Mouse (Mus musculus) MEL-GATA-1-ER (cell line): ENCODE results near the gene Gmppa.

Experiments used
- DNase-seq: peaks from one replicate; pipeline ENCODE4 v3.0.0-alpha.2; 2012; ENCODE audit warnings: low read depth; ENCODE audit errors: extremely low read depth

Gmppa gene

DNA sequence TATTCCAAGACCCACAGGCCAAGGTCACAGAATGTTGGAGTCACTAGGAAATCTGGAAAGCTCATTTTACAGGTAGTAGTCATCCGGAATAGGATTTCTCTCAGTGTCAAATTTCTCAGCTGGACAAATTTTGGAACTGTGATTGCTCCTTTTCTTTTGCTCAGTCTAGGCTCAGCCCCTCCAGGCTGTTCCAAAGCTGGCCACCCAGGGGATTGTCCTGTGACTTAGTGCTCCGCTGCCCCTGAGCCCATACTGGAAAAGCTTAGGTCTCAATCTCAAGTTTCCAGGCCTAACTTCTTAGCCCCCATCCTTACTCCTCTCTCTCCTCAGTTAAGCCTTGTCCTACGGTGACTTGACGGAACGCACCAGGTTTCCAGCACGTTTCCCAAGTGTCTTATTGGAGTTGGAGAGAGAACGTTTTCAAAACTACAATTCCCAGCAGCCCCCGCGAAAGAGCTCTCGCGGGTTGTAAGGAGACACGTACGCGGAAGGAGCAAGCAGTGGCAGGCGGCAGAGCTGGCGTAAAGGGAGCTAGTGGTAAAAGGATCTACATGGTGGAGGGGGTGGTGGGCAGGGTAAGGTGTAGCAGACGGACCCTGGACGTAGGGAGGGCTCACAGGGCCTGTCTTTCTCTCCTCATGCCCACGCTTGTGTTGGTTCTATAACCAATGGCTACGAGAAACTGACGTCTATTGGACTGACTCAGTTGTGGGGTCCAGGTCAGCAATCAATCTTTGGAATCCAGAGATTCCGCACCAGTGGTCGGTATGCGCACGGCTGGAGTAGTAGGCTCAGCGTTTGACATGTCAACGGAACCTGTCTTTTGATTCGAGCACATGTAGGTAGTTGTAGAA, at the start of gene Gmppa:
Gene Gmppa (plus strand): TSS at position 456 of the 854 bp plus-strand sequence.
- DNase-seq: peak; percentile 81

DNA sequence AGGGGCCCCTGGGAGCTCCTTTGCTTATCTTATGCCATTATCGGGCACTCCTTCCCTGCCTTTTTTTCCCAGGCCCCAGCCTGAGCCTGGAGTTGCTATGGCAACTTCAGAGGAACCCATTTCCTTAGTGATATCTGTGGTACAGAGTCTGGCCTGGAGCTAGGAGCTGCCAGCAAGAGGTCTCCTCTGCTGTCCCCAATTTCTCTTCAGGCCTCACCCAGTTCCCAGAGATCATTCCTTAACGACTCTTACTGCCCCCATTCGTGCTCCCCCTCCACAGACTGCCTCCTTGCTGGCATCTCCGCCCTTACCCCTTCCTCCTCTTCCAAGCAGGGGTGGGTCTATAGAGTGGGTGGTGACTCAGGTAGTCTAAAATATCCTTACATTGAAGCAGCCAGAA, 49.6 kb upstream of the Gmppa start:
- DNase-seq: no peak

DNA sequence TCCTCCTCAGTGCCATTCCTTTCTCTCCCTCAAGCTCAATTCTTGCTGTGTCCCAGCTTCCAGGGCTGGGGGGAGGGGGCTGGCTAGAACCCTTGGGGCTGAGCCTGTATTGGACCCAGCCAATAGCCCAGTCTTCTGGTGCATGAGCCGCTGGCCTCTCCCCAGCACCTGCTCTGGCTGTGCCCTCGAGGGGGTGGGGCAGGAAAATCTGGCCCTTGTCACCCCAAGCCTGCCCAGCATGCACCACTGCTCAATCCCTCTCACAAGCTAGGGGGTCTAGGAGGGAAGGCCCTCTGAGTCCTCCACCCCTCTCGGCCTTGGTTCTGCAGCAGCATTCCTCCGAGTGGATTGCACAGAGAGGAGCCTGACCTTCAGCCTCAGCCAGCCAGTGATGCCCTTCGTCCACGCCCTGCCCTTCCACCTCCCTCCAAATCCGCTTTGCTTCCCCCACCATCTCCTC, 48.2 kb upstream of the Gmppa start:
- DNase-seq: no peak

DNA sequence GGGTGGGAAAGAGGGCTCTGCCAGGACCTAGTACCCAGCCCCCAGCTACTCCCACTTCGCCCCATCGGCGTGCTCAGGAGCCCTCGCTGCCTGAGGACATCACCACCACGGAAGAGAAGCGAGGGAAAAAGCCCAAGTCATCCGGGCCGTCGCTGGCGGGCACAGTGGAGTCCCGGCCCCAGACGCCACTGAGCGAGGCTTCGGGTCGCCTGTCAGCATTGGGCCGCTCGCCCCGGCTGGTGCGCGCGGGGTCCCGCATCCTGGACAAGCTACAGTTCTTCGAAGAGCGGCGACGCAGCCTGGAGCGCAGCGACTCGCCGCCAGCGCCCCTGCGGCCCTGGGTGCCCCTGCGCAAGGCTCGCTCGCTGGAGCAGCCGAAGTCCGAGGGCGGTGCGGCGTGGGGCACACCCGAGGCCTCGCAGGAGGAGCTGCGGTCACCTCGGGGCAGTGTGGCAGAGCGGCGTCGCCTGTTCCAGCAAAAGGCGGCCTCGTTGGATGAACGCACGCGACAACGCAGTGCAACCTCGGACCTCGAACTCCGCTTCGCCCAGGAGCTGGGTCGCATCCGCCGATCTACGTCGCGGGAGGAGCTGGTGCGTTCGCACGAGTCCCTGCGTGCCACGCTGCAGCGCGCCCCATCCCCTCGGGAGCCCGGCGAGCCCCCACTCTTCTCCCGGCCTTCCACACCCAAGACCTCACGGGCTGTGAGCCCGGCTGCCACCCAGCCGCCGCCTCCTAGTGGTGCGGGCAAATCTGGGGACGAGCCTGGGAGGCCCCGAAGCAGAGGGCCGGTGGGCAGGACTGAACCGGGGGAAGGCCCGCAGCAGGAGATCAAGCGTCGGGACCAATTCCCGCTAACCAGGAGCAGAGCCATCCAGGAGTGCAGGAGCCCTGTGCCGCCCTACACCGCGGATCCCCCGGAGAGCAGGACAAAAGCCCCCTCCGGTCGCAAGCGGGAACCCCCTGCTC, 47.5 kb upstream of the Gmppa start:
- DNase-seq: no peak

DNA sequence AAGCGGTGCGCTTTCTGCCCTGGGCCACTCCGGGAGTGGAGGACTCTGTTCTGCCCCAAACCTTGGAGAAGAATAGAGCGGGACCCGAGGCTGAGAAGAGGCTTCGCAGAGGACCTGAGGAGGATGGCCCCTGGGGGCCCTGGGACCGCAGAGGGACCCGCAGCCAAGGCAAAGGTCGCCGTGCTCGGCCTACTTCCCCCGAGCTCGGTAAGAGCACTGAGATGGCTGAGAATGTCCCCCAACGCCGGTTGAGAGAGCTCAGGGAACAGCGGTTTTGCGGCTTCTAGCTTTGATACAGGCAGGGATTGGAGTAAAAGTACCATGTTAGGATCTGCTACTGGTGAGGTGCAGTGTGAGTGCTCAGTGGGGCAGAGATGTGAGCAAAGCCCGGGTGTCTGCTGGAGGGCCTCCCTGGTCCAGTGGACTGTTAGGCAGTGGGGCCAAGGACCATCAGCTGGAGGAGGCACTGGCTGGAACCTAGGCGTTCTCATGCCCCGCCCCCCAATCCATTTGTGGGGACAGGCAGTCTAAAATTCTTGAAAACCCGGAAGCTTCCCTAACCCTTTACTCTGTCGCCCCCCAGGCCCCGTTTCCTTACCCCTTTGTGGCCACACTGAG, 46.7 kb upstream of the Gmppa start:
- DNase-seq: no peak

DNA sequence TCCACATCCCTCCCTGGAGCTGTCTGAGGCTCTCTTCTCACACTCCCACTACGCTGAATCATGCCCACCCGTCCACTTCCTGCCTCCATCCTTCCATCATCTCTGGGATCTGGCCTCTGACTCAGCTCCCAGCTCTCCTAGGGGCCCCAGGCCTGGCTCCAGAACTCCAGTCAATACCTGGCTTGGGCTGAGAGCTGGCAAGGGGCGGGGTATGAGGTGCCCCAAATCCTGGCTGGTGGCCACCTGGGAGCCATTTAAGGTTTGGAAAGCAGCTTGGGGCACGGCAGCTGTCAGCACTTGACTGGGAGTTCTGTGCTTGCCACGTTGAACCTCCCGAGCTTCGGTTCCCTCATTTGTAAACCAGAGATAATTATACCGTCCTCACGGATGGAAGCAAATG, 42.6 kb upstream of the Gmppa start:
- no peak for DNase-seq

DNA sequence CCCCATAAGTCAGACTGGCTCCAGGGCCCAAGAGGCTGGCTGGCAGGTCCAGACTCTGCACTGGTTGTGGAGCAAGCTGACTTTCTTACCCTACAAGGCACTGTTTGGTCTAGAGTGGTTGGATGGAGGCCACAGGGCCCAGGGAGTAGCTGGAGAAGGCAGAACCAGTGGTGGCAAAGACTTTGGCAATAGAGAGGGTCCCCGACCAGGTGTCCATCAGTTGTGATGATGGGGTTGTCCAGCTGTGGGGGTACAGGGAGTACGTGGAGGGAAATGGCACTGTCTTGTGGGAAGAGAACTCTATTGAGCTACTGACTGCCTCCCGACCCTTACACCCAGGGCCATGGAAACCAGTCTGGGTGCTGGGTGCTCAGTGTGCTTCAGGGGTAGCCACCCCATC, 41.9 kb upstream of the Gmppa start:
- no peak for DNase-seq

DNA sequence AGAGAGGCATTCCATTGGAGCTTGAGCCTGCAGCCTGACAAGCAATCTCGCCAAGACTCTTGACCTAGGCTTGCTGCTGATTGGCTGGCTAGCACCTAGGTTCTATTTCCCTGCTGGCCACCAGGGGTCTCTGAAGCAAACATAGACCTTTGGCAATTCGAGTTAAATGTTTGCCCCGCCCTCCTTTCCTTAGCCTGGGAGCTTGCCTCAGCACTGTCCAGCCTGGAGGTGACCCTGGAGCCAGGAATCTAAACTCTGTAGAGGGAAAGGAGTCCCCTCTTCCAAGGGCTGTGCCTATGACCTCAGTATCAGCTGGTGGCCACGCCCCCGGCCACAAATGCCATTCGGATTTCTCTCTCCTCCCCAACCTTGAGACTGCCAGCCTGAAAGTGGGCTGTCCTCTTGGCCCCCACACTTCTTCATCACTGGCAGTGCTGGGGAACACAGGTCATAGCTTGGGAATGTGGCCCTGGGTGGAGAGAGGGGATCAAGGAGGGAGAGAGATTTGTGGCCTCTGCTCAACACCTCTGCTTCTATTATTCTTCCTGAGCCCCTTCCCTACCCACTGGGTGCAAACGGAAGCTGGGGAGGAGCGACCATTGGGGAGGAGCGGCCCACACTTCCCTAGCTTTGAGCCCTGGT, 36.8 kb upstream of the Gmppa start:
- DNase-seq: peak; percentile 49

DNA sequence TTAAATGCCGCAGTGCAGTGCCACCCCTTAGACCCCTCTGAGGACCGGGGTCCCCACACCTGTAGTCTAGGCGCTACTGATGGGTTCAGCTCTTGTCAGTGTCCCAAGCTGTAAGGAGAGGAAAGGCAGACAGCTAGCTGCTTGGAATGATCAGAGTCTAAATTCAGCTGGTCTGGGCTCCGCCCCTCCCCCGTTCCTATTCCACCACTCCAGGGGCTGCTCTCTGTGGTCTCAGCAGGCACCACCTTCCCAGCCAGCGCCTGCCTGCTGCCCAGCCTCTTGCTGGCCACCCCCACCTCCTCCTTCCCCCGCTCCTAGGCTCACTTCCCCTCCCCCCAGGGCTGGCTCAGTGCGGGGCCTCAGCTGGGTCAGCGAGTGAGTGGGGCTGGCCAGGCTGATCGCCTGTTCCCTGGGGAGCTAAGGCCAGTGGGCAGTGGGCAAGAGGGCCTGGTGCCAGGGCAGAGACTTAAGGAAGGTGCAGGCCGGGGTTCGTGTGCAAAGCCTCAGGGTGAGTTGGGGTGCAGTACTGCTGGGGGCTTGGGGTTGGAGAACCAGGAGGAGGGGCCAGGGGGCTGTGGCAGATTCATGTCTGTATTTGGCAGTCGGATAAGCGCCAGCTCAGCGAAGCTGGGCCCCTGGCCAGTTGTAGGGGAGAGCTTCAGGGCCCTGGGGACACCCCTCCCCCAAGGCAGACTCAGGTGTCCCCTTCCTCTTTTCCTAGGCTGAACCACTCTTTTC, 35.8 kb upstream of the Gmppa start:
- no peak for DNase-seq

DNA sequence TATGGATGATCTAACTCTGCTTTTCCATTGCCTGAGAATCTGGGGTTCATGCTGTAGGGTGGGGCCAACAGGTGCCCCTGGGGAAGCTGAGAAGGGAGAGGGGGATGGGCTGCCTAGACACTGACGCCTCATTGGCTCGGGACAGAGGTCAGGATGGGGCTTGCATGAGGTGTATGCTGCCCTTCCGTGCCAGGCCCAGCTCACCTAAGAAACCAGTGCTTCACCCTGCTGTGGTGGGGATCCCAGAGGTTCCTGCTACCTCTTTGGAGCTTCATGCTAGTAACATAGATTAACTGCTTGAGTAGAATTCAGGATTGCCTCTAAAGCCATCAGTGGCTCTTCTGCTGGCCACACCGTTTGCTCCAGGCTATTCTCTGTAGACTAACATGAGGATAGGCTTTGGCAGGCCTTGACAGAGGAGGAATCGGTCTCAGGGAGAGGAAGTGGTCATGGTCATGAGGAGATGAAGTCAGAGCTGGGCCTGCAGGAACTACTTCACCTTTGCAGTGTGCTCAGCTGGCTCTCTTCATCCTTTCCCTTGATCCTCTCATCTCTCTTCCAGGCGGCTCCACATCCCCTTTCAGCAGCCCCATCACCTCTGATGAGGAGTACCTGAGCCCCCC, 35.1 kb upstream of the Gmppa start:
- no peak for DNase-seq

DNA sequence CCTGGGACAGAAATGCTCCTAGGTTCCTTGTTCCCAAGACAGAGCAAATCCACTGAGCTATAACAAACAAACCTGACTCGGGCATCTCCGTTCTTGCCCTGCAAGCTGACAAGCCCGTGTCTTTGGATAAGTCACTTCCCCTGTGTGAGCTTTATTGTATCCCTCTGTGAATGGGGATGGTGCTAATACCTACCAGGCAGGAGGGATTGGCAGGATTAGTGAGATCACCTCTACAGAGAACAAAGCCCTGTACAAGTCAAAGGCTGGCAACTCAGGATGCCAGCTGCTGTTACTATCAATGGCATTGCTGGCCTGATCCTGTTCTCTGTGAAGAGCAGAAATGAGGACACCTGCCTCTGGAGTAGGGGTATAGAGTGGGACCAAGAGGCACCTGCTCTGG, 30.2 kb upstream of the Gmppa start:
- DNase-seq: no peak

DNA sequence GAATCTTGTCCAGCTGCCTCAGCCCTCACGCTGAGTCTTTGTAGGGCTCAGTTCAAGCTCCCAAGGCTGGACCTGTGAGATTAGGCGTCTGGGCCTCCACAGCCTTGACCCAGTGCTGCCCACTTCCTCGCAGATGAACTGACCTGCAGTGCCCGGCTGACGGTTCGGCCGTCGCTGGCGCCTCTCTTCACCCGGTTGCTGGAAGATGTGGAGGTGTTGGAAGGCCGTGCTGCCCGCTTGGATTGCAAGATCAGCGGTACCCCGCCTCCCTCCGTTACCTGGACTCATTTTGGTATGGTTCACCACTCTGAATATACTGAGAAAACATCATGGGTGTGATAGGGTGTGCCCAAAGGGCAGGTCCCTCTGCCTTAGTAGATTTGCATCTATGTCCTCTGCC, 29.6 kb upstream of the Gmppa start:
- DNase-seq: no peak

DNA sequence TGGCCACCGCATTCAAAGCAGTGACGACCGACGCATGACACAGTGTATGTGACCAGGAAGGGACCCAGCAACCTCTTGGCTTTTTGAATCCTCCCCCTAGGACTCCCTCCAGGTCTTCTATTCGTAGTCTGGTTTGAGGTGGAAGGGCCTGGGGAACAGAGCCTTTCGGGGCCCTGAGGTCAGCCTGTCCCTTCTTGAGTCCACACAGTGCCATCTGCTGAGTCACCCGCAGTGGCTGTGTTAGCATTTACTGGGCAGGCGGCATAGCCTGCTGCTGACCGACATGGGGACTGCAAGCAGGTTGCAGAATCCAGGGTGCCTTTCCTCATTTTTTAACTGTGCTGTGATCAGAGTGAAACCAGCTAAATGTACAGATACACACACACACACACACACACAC, 28.7 kb upstream of the Gmppa start:
- DNase-seq: no peak

DNA sequence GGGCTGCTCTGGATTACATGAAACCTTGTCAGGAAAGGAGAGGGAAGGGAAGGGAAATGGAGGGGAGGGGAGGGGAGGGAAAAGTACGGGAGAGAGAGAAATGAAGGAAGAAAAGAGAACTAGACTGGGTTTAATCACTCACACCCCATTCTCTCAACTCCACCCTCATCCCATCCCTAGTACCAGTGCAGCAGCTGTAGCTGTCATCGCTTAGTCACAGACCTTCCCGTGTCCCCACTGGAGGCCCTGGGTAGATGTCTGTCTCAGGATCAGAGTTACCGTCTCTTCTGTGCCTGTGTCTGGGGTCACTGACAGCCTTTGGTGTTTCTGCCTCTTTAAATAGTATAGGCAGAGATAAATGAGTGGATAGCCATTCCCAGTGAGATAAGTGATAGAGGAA, 27.5 kb upstream of the Gmppa start:
- no peak for DNase-seq

DNA sequence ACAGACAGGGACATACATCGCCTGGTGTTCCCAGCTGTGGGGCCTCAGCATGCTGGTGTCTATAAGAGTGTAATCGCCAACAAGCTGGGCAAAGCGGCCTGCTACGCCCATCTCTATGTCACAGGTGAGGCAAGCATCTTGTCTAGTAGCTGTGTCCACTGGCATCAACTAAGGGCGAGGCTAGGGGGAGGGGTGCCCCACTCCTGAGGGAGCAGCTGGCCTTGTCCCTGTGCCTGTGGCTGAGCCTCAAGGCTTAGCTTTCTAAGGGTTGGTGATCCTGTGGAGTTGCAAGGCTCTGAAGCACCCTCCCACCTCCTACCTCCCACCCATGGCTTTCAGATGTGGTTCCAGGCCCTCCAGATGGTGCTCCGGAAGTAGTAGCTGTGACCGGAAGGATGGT, 25.8 kb upstream of the Gmppa start:
- no peak for DNase-seq

DNA sequence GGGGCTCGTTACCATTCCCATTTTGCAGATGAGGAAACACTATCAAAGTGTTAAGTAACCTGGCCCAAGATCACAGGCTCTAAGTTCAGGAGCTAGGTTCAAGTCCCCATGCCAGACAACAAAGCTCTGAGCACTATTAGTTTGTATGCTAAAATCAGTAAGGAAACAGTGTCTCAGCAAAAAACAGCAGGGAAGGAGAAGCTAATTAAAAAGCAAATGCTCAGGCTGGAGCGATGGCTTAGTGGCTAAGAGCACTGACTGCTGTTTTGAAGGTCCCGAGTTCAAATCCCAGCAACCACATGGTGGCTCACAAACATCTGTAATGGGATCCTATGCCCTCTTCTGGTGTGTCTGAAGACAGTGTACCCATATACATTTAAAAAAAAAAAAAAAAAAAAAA, 23.5 kb upstream of the Gmppa start:
- DNase-seq: no peak

DNA sequence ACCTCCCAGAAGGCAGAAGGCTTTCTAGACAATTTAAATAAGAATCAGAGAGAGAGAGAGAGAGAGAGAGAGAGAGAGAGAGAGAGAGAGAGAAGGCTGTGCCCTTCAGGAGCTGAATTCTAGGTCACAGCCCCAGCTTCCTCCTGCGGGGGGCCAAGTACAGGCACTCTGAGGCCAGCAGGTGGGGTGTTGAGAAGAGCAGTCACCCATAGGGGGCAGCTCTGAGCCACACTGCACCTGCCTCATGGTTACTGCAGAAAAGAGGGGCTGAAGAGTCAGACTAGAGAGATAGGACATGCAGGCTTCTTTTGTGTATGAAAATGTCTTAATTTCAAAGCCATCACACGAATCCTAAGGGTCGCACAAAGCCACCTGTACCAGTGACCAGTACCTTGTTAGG, 22.0 kb upstream of the Gmppa start:
- DNase-seq: no peak

DNA sequence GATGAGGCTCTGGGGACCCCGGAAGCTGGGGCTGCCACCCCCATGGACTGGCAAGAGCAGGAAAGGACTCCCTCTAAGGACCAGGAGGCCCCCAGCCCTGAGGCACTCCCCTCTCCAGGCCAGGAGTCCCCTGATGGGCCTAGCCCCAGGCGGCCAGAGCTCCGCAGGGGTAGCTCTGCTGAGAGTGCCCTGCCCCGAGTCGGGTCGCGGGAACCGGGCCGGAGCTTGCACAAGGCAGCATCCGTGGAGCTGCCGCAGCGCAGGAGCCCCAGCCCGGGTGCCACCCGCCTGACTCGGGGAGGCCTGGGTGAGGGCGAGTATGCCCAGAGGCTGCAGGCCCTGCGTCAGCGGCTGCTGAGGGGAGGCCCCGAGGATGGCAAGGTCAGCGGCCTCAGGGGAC, 13.9 kb upstream of the Gmppa start:
- DNase-seq: no peak

DNA sequence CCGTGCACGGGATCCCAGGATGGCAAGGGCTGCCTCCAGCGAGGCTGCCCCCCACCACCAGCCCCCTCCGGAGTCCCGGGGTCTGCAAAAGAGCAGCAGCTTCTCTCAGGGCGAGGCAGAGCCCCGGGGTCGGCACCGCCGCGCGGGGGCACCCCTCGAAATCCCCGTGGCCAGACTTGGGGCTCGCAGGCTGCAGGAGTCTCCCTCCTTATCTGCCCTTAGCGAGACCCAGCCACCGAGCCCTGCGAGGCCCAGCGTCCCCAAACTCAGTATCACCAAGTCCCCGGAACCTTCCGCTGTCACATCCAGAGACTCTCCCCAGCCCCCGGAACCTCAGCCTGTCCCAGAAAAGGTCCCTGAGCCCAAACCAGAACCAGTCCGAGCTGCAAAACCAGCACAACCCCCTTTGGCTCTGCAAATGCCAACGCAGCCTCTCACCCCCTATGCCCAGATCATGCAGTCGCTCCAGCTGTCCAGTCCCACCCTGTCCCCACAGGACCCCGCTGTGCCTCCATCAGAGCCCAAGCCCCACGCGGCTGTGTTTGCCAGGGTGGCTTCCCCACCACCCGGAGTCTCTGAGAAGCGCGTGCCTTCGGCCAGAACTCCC, 13.4 kb upstream of the Gmppa start:
- no peak for DNase-seq
